ENCODE assay signal across 27 mouse cellular contexts in the genomic region with DNA sequence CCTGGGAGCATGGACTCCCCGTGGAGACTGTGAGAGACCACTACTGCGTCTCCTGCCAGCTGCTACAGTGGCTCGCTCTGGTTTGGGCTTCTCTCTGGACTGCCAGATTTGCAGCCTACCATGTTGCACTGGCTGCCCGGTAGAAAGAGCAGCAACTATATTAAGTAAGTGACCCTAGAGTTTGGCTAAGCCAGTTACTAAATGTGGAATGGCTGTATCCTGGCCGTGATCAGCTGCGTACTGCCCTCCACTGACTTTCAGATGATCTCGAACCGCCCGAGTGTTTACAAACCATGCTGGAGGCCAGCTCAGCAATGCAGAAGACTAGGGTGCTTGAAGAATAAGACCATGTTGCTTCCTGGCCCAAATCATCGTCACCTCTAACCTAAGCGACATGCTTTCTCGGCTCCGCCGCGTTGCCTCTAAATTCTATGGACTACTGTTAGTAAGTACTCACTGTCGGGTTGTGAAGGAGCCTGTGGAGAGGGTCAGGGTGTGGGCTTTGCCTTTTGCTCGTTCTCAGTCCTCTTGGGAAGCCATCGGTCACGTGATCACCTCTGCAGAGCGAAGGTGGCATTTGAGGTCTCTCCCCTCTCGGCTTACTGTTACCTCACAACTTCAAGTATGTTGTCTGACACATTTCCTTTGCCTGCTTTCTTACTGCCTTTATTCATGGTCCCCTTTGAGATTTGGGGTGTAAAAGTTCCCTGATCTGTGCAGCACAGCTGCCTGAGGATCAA. TPM values are rescaled to one million over a fixed set of nuclear protein-coding genes. Genes with fewer than 3 reads are reported as not detected.
DNase-seq lines count a peak whose midpoint lies in the region; ATAC-seq lines count a peak whose summit lies in the region.
"Had no signal": no experiment of that assay in that cellular context is flagged by ENCODE, and none has a peak within 500 bp of the region (broad histone marks: within the 10 kb centered on the region; RNA-seq: fewer than 3 reads in every experiment).

No protein-coding gene starts in this region.

- ATAC-seq in heart, embryonic 12.5 days (ENCODE audit: insufficient number of reproducible peaks, low FRiP score), result no peak
- no peak for ATAC-seq in midbrain, embryonic 13.5 days
- ATAC-seq in kidney, embryonic 15.5 days (replicated peaks; ENCODE audit: low FRiP score), result no peak
- ATAC-seq: CD4-positive, CD25-positive, alpha-beta regulatory T cell, adult 4 months; intestine, postnatal 0 days; midbrain, embryonic 15.5 days had no signal

- H3K27me3 ChIP-seq in heart, embryonic 12.5 days (replicated peaks), result no peaks in the 10 kb centered on the region
- no peaks in the 10 kb centered on the region for H3K27me3 ChIP-seq in heart, embryonic 10.5 days (ENCODE audit: insufficient read depth, poor library complexity, severe bottlenecking)
- no peaks in the 10 kb centered on the region for H3K27me3 ChIP-seq in midbrain, embryonic 13.5 days
- H3K27me3 ChIP-seq in kidney, embryonic 15.5 days, result no peaks in the 10 kb centered on the region
- H3K27me3 ChIP-seq: forebrain, embryonic 12.5 days; heart, embryonic 15.5 days; hindbrain, embryonic 12.5 days; midbrain, embryonic 15.5 days had no signal

- no peaks in the 10 kb centered on the region for H3K36me3 ChIP-seq in heart, embryonic 12.5 days
- H3K36me3 ChIP-seq in heart, embryonic 10.5 days, result no peaks in the 10 kb centered on the region
- no peaks in the 10 kb centered on the region for H3K36me3 ChIP-seq in midbrain, embryonic 13.5 days
- H3K36me3 ChIP-seq in kidney, embryonic 15.5 days, result no peaks in the 10 kb centered on the region
- H3K36me3 ChIP-seq: forebrain, embryonic 12.5 days; heart, embryonic 15.5 days; hindbrain, embryonic 12.5 days; midbrain, embryonic 15.5 days had no signal

- DNase-seq in gastrocnemius, adult 8-10 months (ENCODE audit: low spot score in 2 of 2), result peak; percentile 41 to 64
- no peak for DNase-seq in gastrocnemius, postnatal 4 days (ENCODE audit: low spot score in 2 of 2)
- DNase-seq in heart, adult 9 months (ENCODE audit: low spot score in 2 of 2), result peak; percentile 33 to 46
- no peak for DNase-seq in heart, embryonic 10.5 days (ENCODE audit: low spot score)
- DNase-seq in skeletal muscle tissue, adult 2 months (ENCODE audit: low read depth, low spot score), result peak; percentile 85
- DNase-seq: adrenal gland, adult 8-10 months; cerebellum, adult 2 months; cerebellum, postnatal 14 days; kidney, adult 9 months; kidney, postnatal 14 days; liver; lung, adult 2 months; lung, postnatal 10 days; right cerebral cortex, adult 18-20 months; thymus, adult 2 months; thymus, postnatal 4 days had no signal

- peaks cover 18% of the 10 kb centered on the region for H3K4me1 ChIP-seq in heart, embryonic 12.5 days (replicated peaks)
- peaks cover 13% of the 10 kb centered on the region; the same call in 1 of the 2 replicates for H3K4me1 ChIP-seq in heart, embryonic 10.5 days
- no peaks in the 10 kb centered on the region for H3K4me1 ChIP-seq in midbrain, embryonic 13.5 days (replicated peaks)
- H3K4me1 ChIP-seq in kidney, embryonic 15.5 days, result no peaks in the 10 kb centered on the region
- H3K4me1 ChIP-seq: forebrain, embryonic 12.5 days; midbrain, embryonic 15.5 days had no signal

- no peak overlapping the region for H3K4me2 ChIP-seq in heart, embryonic 12.5 days
- H3K4me2 ChIP-seq in midbrain, embryonic 13.5 days (replicated peaks), result no peak overlapping the region
- no peak overlapping the region for H3K4me2 ChIP-seq in kidney, embryonic 15.5 days
- H3K4me2 ChIP-seq: forebrain, embryonic 12.5 days; heart, embryonic 15.5 days; hindbrain, embryonic 12.5 days; midbrain, embryonic 15.5 days had no signal

- H3K27ac ChIP-seq in heart, embryonic 12.5 days (ENCODE audit: poor library complexity, severe bottlenecking), result no peak overlapping the region
- peak overlapping the region; percentile 31 for H3K27ac ChIP-seq in heart, embryonic 10.5 days
- no peak overlapping the region for H3K27ac ChIP-seq in midbrain, embryonic 13.5 days
- H3K27ac ChIP-seq in kidney, embryonic 15.5 days, result no peak overlapping the region
- H3K27ac ChIP-seq: forebrain, embryonic 12.5 days; heart, embryonic 15.5 days; hindbrain, embryonic 12.5 days; liver, embryonic 14.5 days; midbrain, embryonic 15.5 days had no signal

- WGBS in heart, embryonic 12.5 days, result 64% methylated on average over 21 of the region's 21 CpGs
- WGBS in heart, embryonic 10.5 days, result 66% methylated on average over 21 of the region's 21 CpGs
- WGBS in midbrain, embryonic 13.5 days, result 87% methylated on average over 21 of the region's 21 CpGs
- 82% methylated on average over 21 of the region's 21 CpGs for WGBS in kidney, embryonic 15.5 days

- H3K9me3 ChIP-seq in heart, embryonic 12.5 days (replicated peaks), result no peaks in the 10 kb centered on the region
- H3K9me3 ChIP-seq in heart, embryonic 10.5 days, result no peaks in the 10 kb centered on the region
- H3K9me3 ChIP-seq in midbrain, embryonic 13.5 days, result no peaks in the 10 kb centered on the region
- no peaks in the 10 kb centered on the region for H3K9me3 ChIP-seq in kidney, embryonic 15.5 days (replicated peaks)
- H3K9me3 ChIP-seq: forebrain, embryonic 12.5 days; heart, embryonic 15.5 days; hindbrain, embryonic 12.5 days; midbrain, embryonic 15.5 days had no signal

- no peak overlapping the region for H3K4me3 ChIP-seq in heart, embryonic 12.5 days
- no peak overlapping the region for H3K4me3 ChIP-seq in heart, embryonic 10.5 days
- H3K4me3 ChIP-seq in midbrain, embryonic 13.5 days (replicated peaks), result no peak overlapping the region
- no peak overlapping the region for H3K4me3 ChIP-seq in kidney, embryonic 15.5 days (replicated peaks)
- H3K4me3 ChIP-seq: erythroblast, embryonic 14.5 days; forebrain, embryonic 12.5 days; heart, embryonic 15.5 days; hindbrain, embryonic 12.5 days; midbrain, embryonic 15.5 days had no signal

- H3K9ac ChIP-seq in heart, embryonic 12.5 days, result no peak overlapping the region
- no peak overlapping the region for H3K9ac ChIP-seq in midbrain, embryonic 13.5 days (replicated peaks)
- no peak overlapping the region for H3K9ac ChIP-seq in kidney, embryonic 15.5 days
- H3K9ac ChIP-seq: forebrain, embryonic 12.5 days; heart, embryonic 15.5 days; hindbrain, embryonic 12.5 days; liver, embryonic 14.5 days; midbrain, embryonic 15.5 days had no signal

RNA-seq across cellular contexts. Expression of a gene that starts 31.6 kb away (rescaled TPM):
- 100 to 1,000 TPM in 3 of 4 experiments, 10 to 100 TPM in 1; 92.5 to 116 (median 107) TPM for total RNA-seq in gastrocnemius, adult 8-10 months (2022)
- total RNA-seq in gastrocnemius, postnatal 4 days (2021), result 10 to 100 TPM; 37.9 to 43.0 TPM
- polyA plus RNA-seq in heart, embryonic 12.5 days (2016; fragmentation: Nextera tagmentation; extraction: Ambion mirVana), result 62.5 and 68.8 TPM in 2 replicates
- polyA plus RNA-seq in heart, embryonic 10.5 days (2016; fragmentation: Nextera tagmentation; extraction: Ambion mirVana), result 50.1 and 70.3 TPM in 2 replicates
- polyA plus RNA-seq in midbrain, embryonic 13.5 days (2015; fragmentation: Nextera tagmentation; extraction: Ambion mirVana), result 20.8 and 21.6 TPM in 2 replicates
- polyA plus RNA-seq in kidney, embryonic 15.5 days (2015; fragmentation: Nextera tagmentation; extraction: Ambion mirVana), result 20.9 and 21.5 TPM in 2 replicates

Comparison
In these comparisons a context has a peak if more than half of its experiments do, and no peak if none do; other contexts are left out.
1. DNase-seq: peak in gastrocnemius, adult 8-10 months (2 of 2), heart, adult 9 months (2 of 2) and skeletal muscle tissue, adult 2 months (single experiment); none in gastrocnemius, postnatal 4 days (0 of 2) and heart, embryonic 10.5 days (single experiment).